Mouse (Mus musculus): Measurements from ENCODE around the gene Anks1.

DNA sequence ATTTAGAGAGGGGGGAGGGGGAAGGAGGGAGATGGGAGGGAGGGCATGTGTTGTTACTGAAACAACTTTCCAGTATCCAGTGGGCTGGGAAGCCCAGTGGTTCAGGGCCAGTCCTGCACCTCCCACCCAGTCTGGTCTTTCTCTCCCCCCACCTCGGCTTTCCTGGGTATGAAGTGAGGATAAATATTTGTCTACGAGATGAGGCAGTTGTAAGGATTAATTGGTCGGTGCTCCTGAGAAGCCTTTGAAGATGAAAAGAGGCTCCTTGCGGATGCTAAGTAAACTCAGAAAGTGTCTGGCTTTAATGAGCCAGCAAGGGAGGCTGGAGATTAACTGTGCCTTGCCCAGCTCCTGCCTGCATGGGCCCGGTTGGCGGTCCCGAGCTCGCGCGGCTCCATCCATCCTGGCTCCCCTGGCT lies 192.8 kb downstream of the Anks1 start:
- TF ChIP-seq CTCF (IDR thresholded peaks at IDR 0.05; ENCODE audit: control insufficient read depth, insufficient read depth, insufficient replicate concordance, low read depth, low read length): no peak
- no peak for TF ChIP-seq POLR2A (IDR thresholded peaks at IDR 0.05; ENCODE audit: control insufficient read depth, low read depth, low read length)
